Mouse (Mus musculus) heart, postnatal 0 days (tissue): ENCODE measurements around the gene Pnpla1.

Source experiments
- CTCF ChIP-seq: IDR thresholded peaks from 2 replicates; pipeline ENCODE4 v1.5.1; 2016; ENCODE audit warnings: antibody characterized with exemption, control low read depth, low read depth
- EP300 ChIP-seq: IDR thresholded peaks from 2 replicates; pipeline ENCODE4 v1.6.1; 2016; ENCODE audit warnings: antibody characterized with exemption, low read depth

- TF ChIP-seq CTCF (peak; percentile 86), EP300 (no peak)
These were observed 21.8 kb downstream of the Pnpla1 start for GRCm38 (mm10) chr17:28879931-28880391.
